Mouse (Mus musculus) forebrain, embryonic 15.5 days (tissue): ENCODE measurements around the gene Rab44. TPM values are rescaled to one million over a fixed set of nuclear protein-coding genes. Genes with fewer than 3 reads are reported as not detected.

ENCODE experiments used
- ATAC-seq: fragments of 200-750 bp; cut with Nextera tagmentation; replicated peaks from 2 replicates; pipeline ENCODE4 v1.8.0; 2017; ENCODE audit warnings: mild to moderate bottlenecking, moderate TSS enrichment, moderate library complexity
- H3K27ac ChIP-seq: fragments of 300-500 bp; sonication (generic); replicated peaks from 2 replicates; pipeline ENCODE4 v1.5.1; 2015; ENCODE audit warnings: mild to moderate bottlenecking, inconsistent platforms
- H3K27me3 ChIP-seq: fragments of 300-500 bp; sonication (generic); 2 replicates; pipeline ENCODE4 v1.6.1; 2015; ENCODE audit warnings: inconsistent platforms
- H3K36me3 ChIP-seq: fragments of 300-500 bp; sonication (generic); 2 replicates; pipeline ENCODE4 v1.6.1; 2015; ENCODE audit warnings: mild to moderate bottlenecking, inconsistent platforms
- H3K4me1 ChIP-seq: fragments of 300-500 bp; sonication (generic); 2 replicates; pipeline ENCODE4 v1.6.1; 2015; ENCODE audit warnings: inconsistent platforms
- H3K4me2 ChIP-seq: fragments of 300-500 bp; sonication (generic); replicated peaks from 2 replicates; pipeline ENCODE4 v1.6.1; 2015; ENCODE audit warnings: mild to moderate bottlenecking, inconsistent platforms
- H3K4me3 ChIP-seq: fragments of 300-500 bp; sonication (generic); 2 replicates; pipeline ENCODE4 v1.5.1; 2015; ENCODE audit warnings: mild to moderate bottlenecking, inconsistent platforms
- H3K9ac ChIP-seq: fragments of 300-500 bp; sonication (generic); replicated peaks from 2 replicates; pipeline ENCODE4 v1.6.1; 2015; ENCODE audit warnings: mild to moderate bottlenecking, inconsistent platforms
- H3K9me3 ChIP-seq: fragments of 300-500 bp; sonication (generic); 2 replicates; pipeline ENCODE4 v1.6.1; 2016; ENCODE audit warnings: inconsistent platforms
- WGBS: fragments of 180-500 bp; shearing (Covaris S2); methylation state at CpG from one replicate; pipeline ENCODE4 v1.1.7; 2015; ENCODE audit warnings: mixed read lengths; 5-methylcytosine and 5-hydroxymethylcytosine counted together
- polyA plus RNA-seq: library from polyadenylated mRNA; unstranded; fragments of >200 nt; fragmentation: Nextera tagmentation; extraction: Ambion mirVana; gene quantifications from 2 replicates; pipeline ENCODE4 v1.2.1, GENCODE M21; 2015

Rab44 gene
- polyA plus RNA-seq, 1 experiment from 2014 or later = 0.05 TPM

- no peaks in the 10 kb centered on the region for H3K4me1 ChIP-seq
- no peaks in the 10 kb centered on the region for H3K9me3 ChIP-seq
- no peak overlapping the region for H3K4me2 ChIP-seq
- H3K36me3 ChIP-seq = no peaks in the 10 kb centered on the region
- H3K4me3 ChIP-seq = no peak overlapping the region
- H3K27me3 ChIP-seq = no peaks in the 10 kb centered on the region
- 95% methylated on average over 5 of the region's 5 CpGs for WGBS
- ATAC-seq = no peak
- H3K9ac ChIP-seq = no peak overlapping the region
- H3K27ac ChIP-seq = no peak overlapping the region
Observed at GRCm38 (mm10) chr17:29111332-29111731, 2.6 kb upstream of the Rab44 start.

- ATAC-seq = no peak
- Histone ChIP-seq H3K27me3 (no peaks in the 10 kb centered on the region), H3K4me1 (no peaks in the 10 kb centered on the region)
Observed at GRCm38 (mm10) chr17:29116023-29116422, 2.1 kb downstream of the Rab44 start.

GRCm38 (mm10) chr17:29117006-29117648, 3.2 kb downstream of the Rab44 start:
- Histone ChIP-seq H3K9me3 (no peaks in the 10 kb centered on the region), H3K4me3 (no peak overlapping the region), H3K4me2 (no peak overlapping the region), H3K27me3 (no peaks in the 10 kb centered on the region), H3K9ac (no peak overlapping the region), H3K36me3 (no peaks in the 10 kb centered on the region), H3K27ac (no peak overlapping the region), H3K4me1 (no peaks in the 10 kb centered on the region)
- WGBS = 82% methylated on average over 8 of the region's 8 CpGs
- no peak for ATAC-seq

More at GRCm38 (mm10) chr17:29116023-29116422, 2.1 kb downstream of the Rab44 start:
- 69% methylated on average over 12 of the region's 12 CpGs for WGBS
- Histone ChIP-seq H3K4me3 (no peak overlapping the region), H3K4me2 (no peak overlapping the region), H3K36me3 (no peaks in the 10 kb centered on the region), H3K27ac (no peak overlapping the region), H3K9ac (no peak overlapping the region), H3K9me3 (no peaks in the 10 kb centered on the region)

GRCm38 (mm10) chr17:29118057-29118456, 4.1 kb downstream of the Rab44 start:
- Histone ChIP-seq H3K27ac (no peak overlapping the region), H3K4me2 (no peak overlapping the region), H3K36me3 (no peaks in the 10 kb centered on the region), H3K27me3 (no peaks in the 10 kb centered on the region), H3K9ac (no peak overlapping the region), H3K9me3 (no peaks in the 10 kb centered on the region), H3K4me1 (no peaks in the 10 kb centered on the region), H3K4me3 (no peak overlapping the region)
- WGBS = 70% methylated on average over 5 of the region's 5 CpGs
- no peak for ATAC-seq

- 57% methylated on average over 12 of the region's 12 CpGs for WGBS
- Histone ChIP-seq H3K9ac (no peak overlapping the region), H3K27ac (no peak overlapping the region), H3K36me3 (no peaks in the 10 kb centered on the region), H3K4me1 (no peaks in the 10 kb centered on the region), H3K9me3 (no peaks in the 10 kb centered on the region), H3K4me3 (no peak overlapping the region), H3K4me2 (no peak overlapping the region), H3K27me3 (no peaks in the 10 kb centered on the region)
- no peak for ATAC-seq
Observed at GRCm38 (mm10) chr17:29120666-29121065, 6.7 kb downstream of the Rab44 start.

GRCm38 (mm10) chr17:29122817-29123216, 8.9 kb downstream of the Rab44 start:
- H3K9me3 ChIP-seq = no peaks in the 10 kb centered on the region
- WGBS = 56% methylated on average over 6 of the region's 6 CpGs
- H3K4me3 ChIP-seq = no peak overlapping the region
- H3K4me2 ChIP-seq = no peak overlapping the region
- no peak overlapping the region for H3K9ac ChIP-seq
- H3K4me1 ChIP-seq = no peaks in the 10 kb centered on the region
- no peaks in the 10 kb centered on the region for H3K27me3 ChIP-seq
- no peak overlapping the region for H3K27ac ChIP-seq
- ATAC-seq = no peak
- H3K36me3 ChIP-seq = no peaks in the 10 kb centered on the region

GRCm38 (mm10) chr17:29123578-29124174, 9.7 kb downstream of the Rab44 start:
- WGBS = 87% methylated on average over 6 of the region's 6 CpGs
- ATAC-seq = no peak
- H3K27me3 ChIP-seq = no peaks in the 10 kb centered on the region
- H3K9ac ChIP-seq = no peak overlapping the region
- no peaks in the 10 kb centered on the region for H3K4me1 ChIP-seq
- H3K27ac ChIP-seq = no peak overlapping the region
- H3K4me2 ChIP-seq = no peak overlapping the region
- no peaks in the 10 kb centered on the region for H3K9me3 ChIP-seq
- no peak overlapping the region for H3K4me3 ChIP-seq
- H3K36me3 ChIP-seq = no peaks in the 10 kb centered on the region

GRCm38 (mm10) chr17:29126561-29126960, 12.6 kb downstream of the Rab44 start:
- H3K36me3 ChIP-seq = no peaks in the 10 kb centered on the region
- 90% methylated on average over 3 of the region's 3 CpGs for WGBS
- H3K9ac ChIP-seq = no peak overlapping the region
- no peaks in the 10 kb centered on the region for H3K27me3 ChIP-seq
- no peak for ATAC-seq
- H3K4me1 ChIP-seq = no peaks in the 10 kb centered on the region
- H3K4me3 ChIP-seq = no peak overlapping the region
- no peaks in the 10 kb centered on the region for H3K9me3 ChIP-seq
- H3K4me2 ChIP-seq = no peak overlapping the region
- H3K27ac ChIP-seq = no peak overlapping the region

GRCm38 (mm10) chr17:29129341-29129740, 15.4 kb downstream of the Rab44 start:
- Histone ChIP-seq H3K9ac (no peak overlapping the region), H3K9me3 (no peaks in the 10 kb centered on the region), H3K4me2 (no peak overlapping the region), H3K4me1 (0 out of 2 replicates have a peak, but pooled peaks cover 4% of the 10 kb centered on the region), H3K27ac (no peak overlapping the region), H3K4me3 (no peak overlapping the region), H3K27me3 (no peaks in the 10 kb centered on the region), H3K36me3 (no peaks in the 10 kb centered on the region)
- ATAC-seq = no peak
- WGBS = 18% methylated on average over 5 of the region's 5 CpGs

GRCm38 (mm10) chr17:29135066-29135465, 21.1 kb downstream of the Rab44 start:
- Histone ChIP-seq H3K4me1 (peaks cover 12% of the 10 kb centered on the region; the same call in 1 of the 2 replicates), H3K27ac (no peak overlapping the region), H3K27me3 (no peaks in the 10 kb centered on the region), H3K4me2 (no peak overlapping the region), H3K36me3 (no peaks in the 10 kb centered on the region), H3K9ac (no peak overlapping the region), H3K9me3 (no peaks in the 10 kb centered on the region), H3K4me3 (no peak overlapping the region)
- ATAC-seq = no peak
- 61% methylated on average over 5 of the region's 5 CpGs for WGBS

- Histone ChIP-seq H3K4me2 (no peak overlapping the region), H3K4me3 (no peak overlapping the region), H3K9me3 (no peaks in the 10 kb centered on the region), H3K4me1 (peaks cover 12% of the 10 kb centered on the region; the same call in 1 of the 2 replicates), H3K9ac (no peak overlapping the region), H3K36me3 (no peaks in the 10 kb centered on the region), H3K27me3 (no peaks in the 10 kb centered on the region), H3K27ac (no peak overlapping the region)
- WGBS = 75% methylated on average over 6 of the region's 6 CpGs
- ATAC-seq = no peak
Observed at GRCm38 (mm10) chr17:29136236-29136635, 22.3 kb downstream of the Rab44 start.

- WGBS = 77% methylated on average over 7 of the region's 7 CpGs
- H3K4me2 ChIP-seq = no peak overlapping the region
- H3K4me3 ChIP-seq = no peak overlapping the region
- no peak for ATAC-seq
- H3K9me3 ChIP-seq = no peaks in the 10 kb centered on the region
- no peak overlapping the region for H3K27ac ChIP-seq
- H3K36me3 ChIP-seq = no peaks in the 10 kb centered on the region
- H3K27me3 ChIP-seq = no peaks in the 10 kb centered on the region
- H3K4me1 ChIP-seq = peaks cover 12% of the 10 kb centered on the region; the same call in 1 of the 2 replicates
- no peak overlapping the region for H3K9ac ChIP-seq
Observed at GRCm38 (mm10) chr17:29137906-29138305, 24.0 kb downstream of the Rab44 start.

- Histone ChIP-seq H3K4me1 (no peaks in the 10 kb centered on the region), H3K27ac (no peak overlapping the region), H3K36me3 (no peaks in the 10 kb centered on the region), H3K9ac (no peak overlapping the region), H3K9me3 (no peaks in the 10 kb centered on the region), H3K4me3 (no peak overlapping the region), H3K4me2 (no peak overlapping the region), H3K27me3 (no peaks in the 10 kb centered on the region)
- no peak for ATAC-seq
- 83% methylated on average over 3 of the region's 3 CpGs for WGBS
Observed at GRCm38 (mm10) chr17:29141577-29141976, 27.6 kb downstream of the Rab44 start.
